Mouse (Mus musculus): ENCODE data around the gene Kcnmb1.

Gene Kcnmb1

DNA sequence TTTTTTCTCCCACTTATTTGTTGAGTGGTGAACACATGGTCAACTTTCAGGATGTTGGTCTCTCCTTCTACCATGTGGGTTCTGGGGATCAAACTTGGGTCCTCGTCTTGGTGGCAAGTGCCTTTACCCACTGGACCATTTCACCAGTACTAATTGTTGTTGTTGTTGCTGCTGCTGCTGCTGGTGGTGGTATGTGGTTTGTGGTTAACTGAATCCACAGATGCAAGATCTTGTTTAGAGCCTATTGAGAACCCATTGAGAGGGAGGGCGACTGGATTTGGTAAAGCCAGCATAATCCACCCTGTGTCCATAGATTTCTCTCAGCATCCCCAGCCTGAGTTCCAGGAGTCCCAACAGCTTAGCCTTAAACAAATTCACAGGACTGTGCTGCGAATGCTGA, 37.6 kb downstream of the Kcnmb1 start:
- no peak for DNase-seq (ENCODE audit: low read depth, low spot score)

DNA sequence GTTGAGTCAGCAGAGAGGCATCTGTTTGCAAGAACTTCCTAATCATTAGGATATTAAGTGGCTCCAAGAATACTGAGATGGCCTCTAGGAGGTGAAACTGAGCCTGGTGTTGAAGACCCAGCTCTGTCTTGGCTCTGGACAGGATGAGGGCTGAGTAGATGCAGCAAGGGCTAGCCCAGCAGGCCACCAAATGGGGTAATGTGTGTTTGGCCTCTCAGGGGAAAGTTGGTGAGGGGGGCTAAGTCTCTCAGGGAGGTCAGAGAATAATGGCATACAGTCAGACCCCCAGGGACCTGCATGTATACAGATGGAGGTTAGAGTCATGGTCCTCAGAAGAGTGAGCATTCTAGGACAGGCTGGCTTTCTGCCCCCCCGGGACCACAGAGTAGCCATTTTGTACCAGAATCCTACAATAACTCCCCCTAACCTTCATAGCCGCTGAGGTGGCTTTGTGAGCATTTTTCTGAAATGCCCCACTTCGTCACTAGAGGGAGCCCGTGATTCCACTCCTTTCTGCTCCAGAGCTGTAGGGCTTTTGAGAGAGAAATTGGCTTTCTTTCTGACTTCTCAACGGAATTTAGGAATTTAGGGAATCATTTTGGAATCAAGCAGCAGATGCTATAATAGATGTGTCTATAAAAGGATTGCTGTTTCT, 39.3 kb downstream of the Kcnmb1 start:
- DNase-seq (ENCODE audit: low read depth, low spot score): peak; percentile 52

DNA sequence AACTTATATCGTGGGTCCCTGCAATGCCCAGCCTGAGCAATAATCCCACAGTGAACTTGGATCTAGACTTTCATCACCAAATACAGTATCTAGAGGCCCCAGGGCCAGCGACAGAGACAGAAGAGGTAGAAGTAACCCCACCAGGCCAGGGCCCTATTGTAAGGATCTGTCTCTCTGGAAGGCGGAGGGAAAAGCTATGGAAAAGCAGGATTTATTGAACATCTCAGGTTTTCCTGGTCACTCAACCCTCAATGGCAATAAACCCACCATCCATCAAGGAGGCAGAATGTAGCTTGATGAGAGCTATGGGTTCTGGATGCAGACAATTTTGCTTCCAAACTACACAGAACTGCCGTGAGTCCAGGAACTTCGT, 39.8 kb downstream of the Kcnmb1 start:
- no peak for DNase-seq (ENCODE audit: low read depth, low spot score)

DNA sequence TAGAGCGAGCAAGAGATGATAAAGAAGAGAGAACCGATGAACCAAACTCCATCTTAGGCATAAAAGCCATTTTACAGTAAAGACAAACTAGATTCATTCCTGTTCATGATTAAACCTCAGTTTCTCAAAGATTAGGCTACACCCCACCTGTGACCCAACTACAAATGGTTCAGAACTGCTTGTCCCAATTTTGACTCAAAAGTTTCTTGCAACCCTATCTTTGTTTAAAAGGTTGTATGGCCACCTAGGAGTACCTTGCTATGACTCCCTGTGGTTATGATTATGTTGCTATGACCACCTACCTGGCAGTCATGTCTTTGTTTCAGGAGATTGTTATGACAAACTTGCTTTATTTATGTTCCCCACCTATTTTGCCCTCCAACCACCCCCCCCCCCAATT, 44.8 kb downstream of the Kcnmb1 start:
- no peak for DNase-seq (ENCODE audit: low read depth, low spot score)

DNA sequence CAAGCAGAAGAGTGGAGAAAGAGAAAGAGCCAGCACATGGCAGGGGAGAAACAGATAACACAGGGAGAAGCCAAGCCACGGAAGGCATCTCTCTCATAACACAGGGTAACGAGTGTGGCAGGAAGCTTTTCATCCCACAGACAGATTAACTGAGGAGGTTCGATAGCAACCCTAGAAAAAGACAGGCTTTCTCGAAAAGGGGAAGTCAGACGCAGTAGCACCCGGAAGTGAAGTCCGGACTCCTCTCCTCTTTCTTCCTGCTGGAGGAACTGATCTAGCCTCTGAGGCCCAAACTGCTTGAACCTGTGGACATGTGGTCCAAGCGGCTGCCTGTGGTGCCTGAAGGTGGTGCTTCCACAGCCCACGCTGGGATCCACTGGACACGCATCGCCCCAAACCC, 45.4 kb downstream of the Kcnmb1 start:
- DNase-seq (ENCODE audit: low read depth, low spot score): no peak

DNA sequence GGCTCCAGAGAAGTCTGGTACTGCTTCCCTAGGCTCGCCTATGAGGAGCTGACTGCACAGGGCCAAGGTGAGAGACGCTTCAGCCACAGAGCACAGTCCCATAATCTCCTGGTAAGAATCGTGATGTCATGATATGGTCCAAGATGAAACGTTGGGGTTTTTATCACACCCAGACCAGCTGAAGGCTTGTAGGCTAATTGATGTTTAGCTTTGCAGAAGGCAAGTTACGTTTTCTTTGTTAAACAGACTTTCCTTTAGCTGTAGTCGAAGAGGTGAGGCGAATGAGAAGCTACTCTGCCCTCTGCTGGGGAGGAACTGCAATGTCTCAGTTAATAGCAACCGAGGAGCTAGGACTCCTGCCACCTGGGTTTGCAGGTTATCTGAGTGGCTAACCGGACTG, 45.9 kb downstream of the Kcnmb1 start:
- DNase-seq (ENCODE audit: low read depth, low spot score): peak; percentile 7

DNA sequence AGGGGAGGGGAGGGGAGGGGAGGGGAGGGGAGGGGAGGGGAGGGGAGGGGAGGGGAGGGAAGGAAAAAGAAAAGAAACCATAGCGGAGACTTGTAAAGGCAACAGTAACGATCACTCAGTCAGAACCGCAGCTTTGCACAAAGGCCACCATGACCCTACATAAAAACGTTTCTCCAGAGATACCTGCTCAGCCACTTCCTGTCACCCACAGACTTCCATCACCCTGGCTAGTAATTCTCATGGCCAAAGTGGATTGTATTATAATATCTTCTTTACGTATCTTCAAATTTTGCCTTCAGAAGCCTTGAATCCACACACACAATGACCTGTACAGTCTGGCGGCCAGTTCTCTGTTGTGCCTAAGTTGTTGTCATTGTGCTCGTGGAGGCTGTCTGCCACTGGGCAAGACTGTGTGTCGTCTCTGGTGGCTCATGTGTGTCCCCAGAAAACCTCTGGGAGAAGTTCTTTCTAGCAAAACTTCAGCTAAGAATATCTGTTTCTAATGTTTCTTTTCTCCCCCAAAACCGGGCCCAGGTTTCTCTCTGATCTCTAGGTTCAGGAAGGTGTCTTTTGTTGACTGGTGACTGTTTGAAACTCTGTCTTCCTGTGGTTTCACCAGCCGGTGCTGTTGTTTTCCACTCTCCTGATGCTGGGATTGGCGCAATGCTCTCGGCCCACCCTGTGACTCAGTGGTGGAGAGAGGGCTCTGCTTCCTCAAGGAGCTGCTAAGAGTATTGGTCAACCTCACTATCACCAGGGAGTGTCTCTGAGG, 46.7 kb downstream of the Kcnmb1 start:
- no peak for DNase-seq (ENCODE audit: low read depth, low spot score)

DNA sequence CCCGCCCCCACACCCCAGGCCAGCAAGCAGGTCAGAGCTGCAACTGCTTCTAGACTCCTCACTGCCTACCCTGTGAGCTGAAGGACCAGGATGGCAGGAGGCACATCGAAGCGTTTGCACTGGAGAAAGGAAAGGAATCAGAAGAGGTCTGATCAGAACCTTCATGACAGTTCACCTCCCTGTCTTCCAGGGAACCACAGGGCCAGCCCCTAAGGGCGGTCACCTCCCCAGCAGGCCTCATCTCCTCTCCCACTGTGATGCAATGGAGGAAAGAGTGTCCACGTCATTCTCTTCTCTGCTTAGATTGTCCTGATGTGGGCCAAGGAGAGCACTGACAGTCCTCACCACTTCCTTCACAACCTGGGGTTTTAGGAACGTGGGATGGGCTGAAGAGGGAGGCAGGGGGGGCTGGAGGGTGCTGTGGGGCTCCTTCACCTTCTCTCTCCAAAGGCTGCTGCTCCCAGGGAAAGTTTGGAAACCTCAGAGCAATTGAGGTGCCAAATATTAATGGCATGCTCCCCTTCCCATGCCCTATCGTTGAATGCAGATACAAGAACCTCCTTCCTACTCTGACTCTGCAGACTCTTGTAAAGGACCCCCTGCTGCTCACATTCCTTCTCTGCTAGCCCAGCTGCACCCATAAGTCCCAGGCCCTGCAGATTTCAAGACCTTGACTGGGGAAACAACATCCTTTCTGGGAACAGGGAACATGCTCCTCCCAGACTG, 47.5 kb downstream of the Kcnmb1 start:
- DNase-seq (ENCODE audit: low read depth, low spot score): no peak

DNA sequence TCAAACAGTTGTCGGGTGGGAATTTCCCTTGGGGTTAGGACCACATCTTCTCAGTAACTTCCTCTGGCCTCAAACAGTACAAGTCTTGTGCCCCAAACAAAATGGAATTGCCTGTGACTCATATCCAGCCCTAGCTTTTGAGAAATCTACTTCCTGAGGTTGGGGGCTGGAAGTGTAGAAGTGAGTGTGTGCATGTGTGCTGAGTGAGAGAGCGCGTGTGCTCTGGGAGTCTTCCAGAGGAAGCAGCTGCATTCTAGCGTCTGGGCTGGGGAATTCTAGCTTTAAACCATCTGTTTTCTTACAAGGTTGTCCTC, 48.0 kb downstream of the Kcnmb1 start:
- no peak for DNase-seq (ENCODE audit: low read depth, low spot score)

DNA sequence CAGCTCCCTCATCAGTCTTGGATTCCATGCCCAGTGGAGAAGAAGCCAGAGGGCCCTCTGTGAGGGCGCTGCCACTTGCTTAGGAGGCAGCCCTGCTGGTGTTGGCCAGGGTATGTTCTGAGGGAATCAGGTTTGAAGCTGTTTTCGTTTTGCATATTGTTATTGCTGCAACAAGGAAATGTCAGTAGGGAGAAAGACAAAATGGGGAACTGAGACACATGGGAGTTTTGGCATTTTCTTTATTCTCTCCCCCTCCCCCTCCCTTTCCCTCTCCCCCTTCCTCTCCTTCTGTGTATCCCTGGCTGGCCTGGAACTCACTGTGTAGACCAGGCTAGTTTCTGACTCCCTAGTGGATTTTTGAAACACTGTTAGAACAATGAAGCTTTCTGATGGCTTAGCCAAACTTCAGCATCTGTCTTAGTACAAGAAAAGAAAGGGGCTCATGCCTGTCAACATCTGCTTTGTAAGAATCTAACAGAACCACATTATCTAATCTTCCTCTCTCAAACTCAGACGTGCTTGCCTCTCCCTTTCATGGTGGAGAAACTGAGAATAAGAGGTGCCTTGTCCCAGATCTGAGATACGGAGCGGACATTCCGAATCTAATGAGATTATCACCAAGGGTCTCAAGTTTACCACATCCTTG, 49.3 kb downstream of the Kcnmb1 start:
- DNase-seq (ENCODE audit: low read depth, low spot score): no peak
